ENCODE assay signal across 9 mouse cellular contexts in genomic region chr9:61860147-61860546, GRCm38 (mm10). TPM values are rescaled to one million over a fixed set of nuclear protein-coding genes. Genes with fewer than 3 reads are reported as not detected.
DNase-seq lines count a peak whose midpoint lies in the region; ATAC-seq lines count a peak whose summit lies in the region.
"Had no signal": no experiment of that assay in that cellular context is flagged by ENCODE, and none has a peak within 500 bp of the region (broad histone marks: within the 10 kb centered on the region; RNA-seq: fewer than 3 reads in every experiment).

No protein-coding gene starts in this region.

- peaks cover 30% of the 10 kb centered on the region for H3K27me3 ChIP-seq in embryonic facial prominence, embryonic 10.5 days (replicated peaks; ENCODE audit: low read depth, poor library complexity, severe bottlenecking)

- peak; percentile 68 for DNase-seq in gastrocnemius, adult 18-20 months (ENCODE audit: low spot score)
- no peak for DNase-seq in gastrocnemius, postnatal 25 days
- DNase-seq in A20 (ENCODE audit: low read depth, low spot score), result peak; percentile 62
- DNase-seq in embryonic facial prominence, embryonic 10.5 days (ENCODE audit: low spot score), result peak; percentile 71
- peak; percentile 60 to 82 for DNase-seq in kidney, postnatal 25 days
- peak; percentile 63 to 83 for DNase-seq in lung, postnatal 4 days
- peak; percentile 16 for DNase-seq in testis, postnatal 14 days (ENCODE audit: low spot score)
- DNase-seq: liver, embryonic 13.5 days had no signal

- H3K36me3 ChIP-seq in embryonic facial prominence, embryonic 10.5 days (replicated peaks), result no peaks in the 10 kb centered on the region
- H3K36me3 ChIP-seq: liver, embryonic 13.5 days had no signal

- 0 out of 2 replicates have a peak, but pooled peaks cover 2% of the 10 kb centered on the region for H3K9me3 ChIP-seq in embryonic facial prominence, embryonic 10.5 days
- H3K9me3 ChIP-seq: liver, embryonic 13.5 days had no signal

- no peak overlapping the region for H3K27ac ChIP-seq in embryonic facial prominence, embryonic 10.5 days (replicated peaks)
- H3K27ac ChIP-seq: liver, embryonic 13.5 days had no signal

- 21% methylated on average over 2 of the region's 2 CpGs for WGBS in embryonic facial prominence, embryonic 10.5 days

- peak; percentile 55 for ATAC-seq in activated CD4-positive, CD25-positive, alpha-beta regulatory T cell, adult 4 months

- no peak overlapping the region for H3K4me3 ChIP-seq in embryonic facial prominence, embryonic 10.5 days
- H3K4me3 ChIP-seq: liver, embryonic 13.5 days had no signal

- peaks cover 18% of the 10 kb centered on the region for H3K4me1 ChIP-seq in embryonic facial prominence, embryonic 10.5 days
- H3K4me1 ChIP-seq: liver, embryonic 13.5 days had no signal

RNA-seq across cellular contexts. Expression of gene Rplp1, which starts 54.2 kb away (rescaled TPM):
- 1,000 to 10,000 TPM; 1,375 to 1,461 TPM for total RNA-seq in gastrocnemius, adult 18-20 months (2021)
- total RNA-seq in gastrocnemius, postnatal 25 days (2021), result 1,000 to 10,000 TPM; 1,165 to 1,257 TPM
- polyA plus RNA-seq in activated CD4-positive, CD25-positive, alpha-beta regulatory T cell, adult 4 months (2017; shearing (Covaris generic)), result 1,000 to 10,000 TPM; 3,627 to 3,817 TPM
- 1,152 and 1,189 TPM in 2 replicates for polyA plus RNA-seq in embryonic facial prominence, embryonic 10.5 days (2016; fragmentation: Nextera tagmentation; extraction: Ambion mirVana)
